Mouse (Mus musculus) monocyte, adult 5-6 weeks (primary cell): Measurements from ENCODE around the gene Slc51b. TPM values are rescaled to one million over a fixed set of nuclear protein-coding genes. Genes with fewer than 3 reads are reported as not detected.

Experiments used
- ATAC-seq: fragments of 153-309, 156-312 bp; replicated peaks from 2 replicates; pipeline ENCODE4 v1.8.0; 2017; ENCODE audit warnings: mild to moderate bottlenecking; ENCODE audit not compliant: low TSS enrichment, insufficient number of reproducible peaks, severe bottlenecking, poor library complexity, low FRiP score
- total RNA-seq: library from RNA; stranded (forward); fragments of 200-1000, 200-491, 200-594 nt; gene quantifications from 3 replicates; pipeline ENCODE4 v1.2.3, GENCODE M21; 2017

The Slc51b gene
- total RNA-seq, 1 experiment from 2014 or later = not detected

GRCm38 (mm10) chr9:65417738-65418137, 5.0 kb downstream of the Slc51b start:
- ATAC-seq = no peak

- no peak for ATAC-seq
Measured at GRCm38 (mm10) chr9:65411326-65411725, 11.4 kb downstream of the Slc51b start.

GRCm38 (mm10) chr9:65410378-65410777, 12.4 kb downstream of the Slc51b start:
- ATAC-seq = no peak

- no peak for ATAC-seq
Measured at GRCm38 (mm10) chr9:65408871-65409295, 13.9 kb downstream of the Slc51b start.

GRCm38 (mm10) chr9:65407861-65408260, 14.9 kb downstream of the Slc51b start:
- no peak for ATAC-seq

GRCm38 (mm10) chr9:65407327-65407726, 15.4 kb downstream of the Slc51b start:
- ATAC-seq = no peak

GRCm38 (mm10) chr9:65405184-65405449, 17.6 kb downstream of the Slc51b start:
- no peak for ATAC-seq

- ATAC-seq = peak; percentile 34; the same call in 1 of the 2 replicates
Measured at GRCm38 (mm10) chr9:65404331-65405183, 18.2 kb downstream of the Slc51b start.

- ATAC-seq = no peak
Measured at GRCm38 (mm10) chr9:65399934-65400333, 22.8 kb downstream of the Slc51b start.

GRCm38 (mm10) chr9:65398279-65398678, 24.5 kb downstream of the Slc51b start, which contains the start of gene Rasl12:
Gene Rasl12 (plus strand): TSS chr9:65398506.
- peak; percentile 47; the same call in 1 of the 2 replicates for ATAC-seq

- ATAC-seq = no peak
Measured at GRCm38 (mm10) chr9:65394360-65394759, 28.4 kb downstream of the Slc51b start.

GRCm38 (mm10) chr9:65393606-65394005, 29.1 kb downstream of the Slc51b start:
- ATAC-seq = no peak

GRCm38 (mm10) chr9:65392638-65393364, 30.0 kb downstream of the Slc51b start:
- ATAC-seq = peak; percentile 58; the same call in 1 of the 2 replicates

- ATAC-seq = no peak
Measured at GRCm38 (mm10) chr9:65391613-65391964, 31.2 kb downstream of the Slc51b start, which contains the start of gene Kbtbd13. Gene Kbtbd13 (minus strand): TSS chr9:65391652.

GRCm38 (mm10) chr9:65390752-65391612, 31.8 kb downstream of the Slc51b start:
- no peak for ATAC-seq

GRCm38 (mm10) chr9:65386373-65387140, 36.2 kb downstream of the Slc51b start:
- no peak for ATAC-seq

- ATAC-seq = no peak
Measured at GRCm38 (mm10) chr9:65384276-65384675, 38.5 kb downstream of the Slc51b start.

GRCm38 (mm10) chr9:65382751-65383097, 40.0 kb downstream of the Slc51b start:
- ATAC-seq = no peak
